Mouse (Mus musculus) C2C12 (cell line): ENCODE data around the gene Camp. TPM values are rescaled to one million over a fixed set of nuclear protein-coding genes. Genes with fewer than 3 reads are reported as not detected.

Source experiments
- H3K27me3 ChIP-seq: one replicate; pipeline ENCODE4 v1.6.1; 2011; ENCODE audit not compliant: control insufficient read depth, insufficient read depth, insufficient read length
- H3K36me3 ChIP-seq: one replicate; pipeline ENCODE4 v1.6.1; 2011; ENCODE audit not compliant: control insufficient read depth, insufficient read depth
- H3K4me3 ChIP-seq: one replicate; pipeline ENCODE4 v1.5.1; 2011; ENCODE audit warnings: mild to moderate bottlenecking, control low read depth; ENCODE audit not compliant: poor library complexity, insufficient read depth, severe bottlenecking
- H3K79me2 ChIP-seq: one replicate; pipeline ENCODE4 v1.6.1; 2011; ENCODE audit not compliant: control insufficient read depth, insufficient read depth
- H3K79me3 ChIP-seq: one replicate; pipeline ENCODE4 v1.6.1; 2011; ENCODE audit warnings: low read depth, control low read depth
- H3ac ChIP-seq: one replicate; pipeline ENCODE3; 2011; ENCODE audit warnings: low read depth; ENCODE audit not compliant: control insufficient read depth, insufficient read length
- CEBPB ChIP-seq: IDR thresholded peaks from one replicate; pipeline ENCODE4 v1.6.1; 2011; ENCODE audit warnings: low read depth, mild to moderate bottlenecking, control low read depth, moderate library complexity
- CTCF ChIP-seq: IDR thresholded peaks from one replicate; pipeline ENCODE4 v1.5.1; 2011; ENCODE audit not compliant: control insufficient read depth, insufficient read depth, insufficient read length
- FOSL1 ChIP-seq: IDR thresholded peaks from one replicate; pipeline ENCODE4 v1.8.0; 2011; ENCODE audit warnings: mild to moderate bottlenecking, low read length; ENCODE audit not compliant: poor library complexity, insufficient read depth, severe bottlenecking
- MAX ChIP-seq: IDR thresholded peaks from one replicate; pipeline ENCODE4 v1.6.1; 2011; ENCODE audit warnings: mild to moderate bottlenecking, control low read depth
- MYOD1 ChIP-seq: IDR thresholded peaks from one replicate; pipeline ENCODE4 v1.6.1; 2011; ENCODE audit warnings: low read depth; ENCODE audit not compliant: control insufficient read depth, insufficient read length
- MYOG ChIP-seq: IDR thresholded peaks from one replicate; pipeline ENCODE4 v1.6.1; 2011; ENCODE audit not compliant: control insufficient read depth, insufficient read length; ENCODE audit errors: extremely low read depth
- USF1 ChIP-seq: IDR thresholded peaks from one replicate; pipeline ENCODE4 v1.6.1; 2011; ENCODE audit warnings: low read depth, mild to moderate bottlenecking, control low read depth, moderate library complexity
- polyA plus RNA-seq: library from polyadenylated mRNA; unstranded; fragments of >200 nt; fragmentation: generic; extraction: Trizol; gene quantifications from one replicate; pipeline ENCODE4 v1.2.1, GENCODE M21; 2012; ENCODE audit warnings: missing spikeins

Gene Camp
- polyA plus RNA-seq, 1 experiment = not detected

- Histone ChIP-seq H3K79me2 (peaks cover 56% of the 10 kb centered on the region), H3K79me3 (peaks cover 44% of the 10 kb centered on the region)
Measured at GRCm38 (mm10) chr9:109876756-109877155, 27.3 kb upstream of the Camp start.

GRCm38 (mm10) chr9:109875695-109876601, 26.5 kb upstream of the Camp start:
- H3ac ChIP-seq = peak overlapping the region; percentile 99
- H3K79me3 ChIP-seq = peaks cover 44% of the 10 kb centered on the region
- no peaks in the 10 kb centered on the region for H3K27me3 ChIP-seq
- no peak for TF ChIP-seq MYOD1
- no peak for TF ChIP-seq FOSL1
- no peak for TF ChIP-seq USF1
- TF ChIP-seq CEBPB = no peak
- no peak for TF ChIP-seq MYOG
- no peak for TF ChIP-seq MAX
- no peak for TF ChIP-seq CTCF
- H3K79me2 ChIP-seq = peaks cover 55% of the 10 kb centered on the region
- H3K4me3 ChIP-seq = peak overlapping the region; percentile 80
- H3K36me3 ChIP-seq = peaks cover 39% of the 10 kb centered on the region

More at GRCm38 (mm10) chr9:109876756-109877155, 27.3 kb upstream of the Camp start:
- no peak for TF ChIP-seq MAX
- no peak for TF ChIP-seq CEBPB
- TF ChIP-seq USF1 = no peak
- TF ChIP-seq MYOG = no peak
- TF ChIP-seq MYOD1 = no peak
- no peak for TF ChIP-seq FOSL1
- no peak for TF ChIP-seq CTCF
- Histone ChIP-seq H3K4me3 (peak overlapping the region; percentile 80), H3ac (peak overlapping the region; percentile 70), H3K27me3 (no peaks in the 10 kb centered on the region), H3K36me3 (peaks cover 45% of the 10 kb centered on the region)

- no peaks in the 10 kb centered on the region for H3K27me3 ChIP-seq
- H3K79me3 ChIP-seq = peaks cover 40% of the 10 kb centered on the region
- peak within 1 kb of the TSS; percentile 99 for H3ac ChIP-seq
- H3K36me3 ChIP-seq = peaks cover 30% of the 10 kb centered on the region
- H3K4me3 ChIP-seq = peak within 1 kb of the TSS; percentile 80
- H3K79me2 ChIP-seq = peaks cover 46% of the 10 kb centered on the region
- no peak for TF ChIP-seq FOSL1
- peak; percentile 77 for TF ChIP-seq USF1
- TF ChIP-seq MYOD1 = no peak
- peak; percentile 55 for TF ChIP-seq MAX
- no peak for TF ChIP-seq MYOG
Measured at GRCm38 (mm10) chr9:109874797-109875691, 25.6 kb upstream of the Camp start, which contains the start of gene Cdc25a. TSS of gene Cdc25a (plus strand) at chr9:109875579.

- Histone ChIP-seq H3K27me3 (no peaks in the 10 kb centered on the region), H3K36me3 (no peaks in the 10 kb centered on the region), H3ac (no peak overlapping the region), H3K79me2 (peaks cover 7% of the 10 kb centered on the region), H3K4me3 (no peak overlapping the region), H3K79me3 (peaks cover 3% of the 10 kb centered on the region)
- TF ChIP-seq CTCF = no peak
- TF ChIP-seq FOSL1 = no peak
- no peak for TF ChIP-seq USF1
- TF ChIP-seq MAX = no peak
Measured at GRCm38 (mm10) chr9:109870983-109871572, 21.7 kb upstream of the Camp start.

- no peaks in the 10 kb centered on the region for H3K27me3 ChIP-seq
- no peaks in the 10 kb centered on the region for H3K79me2 ChIP-seq
- no peak overlapping the region for H3K4me3 ChIP-seq
- H3ac ChIP-seq = no peak overlapping the region
- TF ChIP-seq CTCF = no peak
- no peak for TF ChIP-seq MYOG
- no peak for TF ChIP-seq FOSL1
- no peak for TF ChIP-seq USF1
- TF ChIP-seq MAX = no peak
- no peak for TF ChIP-seq MYOD1
- TF ChIP-seq CEBPB = no peak
- H3K36me3 ChIP-seq = no peaks in the 10 kb centered on the region
- no peaks in the 10 kb centered on the region for H3K79me3 ChIP-seq
Measured at GRCm38 (mm10) chr9:109866218-109866617, 16.8 kb upstream of the Camp start.
